Mouse (Mus musculus): ENCODE results near the gene Gm20388. TPM values are rescaled to one million over a fixed set of nuclear protein-coding genes. Genes with fewer than 3 reads are reported as not detected.

Gm20388 gene
- polyA plus RNA-seq, 1 experiment from 2014 or later: 5.3 TPM

GRCm38 (mm10) chr8:122058951-122059350, 2148.3 kb downstream of the Gm20388 start:
- H3K36me3 ChIP-seq (ENCODE audit: control insufficient read depth, insufficient read depth, low read length): no peaks in the 10 kb centered on the region
- H3K4me1 ChIP-seq (replicated peaks; ENCODE audit: control insufficient read depth, insufficient read depth, low read length): peaks cover 11% of the 10 kb centered on the region
- ATAC-seq (replicated peaks; ENCODE audit: low FRiP score) (no peak), DNase-seq (ENCODE audit: low spot score) (no peak)
- 77% methylated on average over 8 of the region's 8 CpGs for WGBS
- H3K27ac ChIP-seq (ENCODE audit: low read depth, low read length): no peak overlapping the region
- no peak overlapping the region for H3K9ac ChIP-seq (ENCODE audit: low read depth, low read length)
- no peak overlapping the region for H3K4me2 ChIP-seq
- no peaks in the 10 kb centered on the region; the same call in 1 of the 2 replicates for H3K27me3 ChIP-seq (replicated peaks; ENCODE audit: control insufficient read depth, insufficient read depth, low read length)
- no peaks in the 10 kb centered on the region for H3K9me3 ChIP-seq (ENCODE audit: control insufficient read depth, low read length)
- no peak overlapping the region for H3K4me3 ChIP-seq (ENCODE audit: low read depth, low read length)

GRCm38 (mm10) chr8:122062508-122063223, 2152.0 kb downstream of the Gm20388 start:
- 69% methylated on average over 12 of the region's 12 CpGs for WGBS
- no peaks in the 10 kb centered on the region for H3K36me3 ChIP-seq (ENCODE audit: control insufficient read depth, insufficient read depth, low read length)

DNA sequence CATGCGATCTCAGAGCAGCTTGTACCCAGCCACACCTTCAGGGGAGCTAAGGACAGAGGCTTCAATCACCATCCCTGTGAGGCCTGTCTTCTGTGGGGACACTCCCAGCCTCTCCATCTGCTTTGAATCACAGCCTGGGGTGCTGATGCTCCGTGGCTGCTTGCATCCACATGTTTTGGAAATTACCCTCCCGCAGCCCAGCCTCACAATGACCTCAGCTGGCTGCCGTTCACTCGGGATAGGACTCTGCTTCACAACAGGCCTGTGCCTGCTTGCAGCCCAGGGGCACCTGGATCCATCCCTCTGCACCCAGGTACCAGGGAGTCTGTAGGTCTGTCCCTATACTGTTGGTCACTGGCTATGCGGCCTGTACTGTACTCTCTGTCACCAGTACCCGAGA, 2153.7 kb downstream of the Gm20388 start:
- ATAC-seq (replicated peaks; ENCODE audit: low FRiP score): no peak
- Histone ChIP-seq H3K36me3 (ENCODE audit: control insufficient read depth, insufficient read depth, low read length) (no peaks in the 10 kb centered on the region), H3K27me3 (replicated peaks; ENCODE audit: control insufficient read depth, insufficient read depth, low read length) (no peaks in the 10 kb centered on the region; the same call in 1 of the 2 replicates), H3K27ac (ENCODE audit: low read depth, low read length) (no peak overlapping the region), H3K4me3 (ENCODE audit: low read depth, low read length) (no peak overlapping the region), H3K4me2 (no peak overlapping the region), H3K4me1 (replicated peaks; ENCODE audit: control insufficient read depth, insufficient read depth, low read length) (peaks cover 4% of the 10 kb centered on the region; the same call in 1 of the 2 replicates), H3K9ac (ENCODE audit: low read depth, low read length) (no peak overlapping the region), H3K9me3 (ENCODE audit: control insufficient read depth, low read length) (no peaks in the 10 kb centered on the region)
- DNase-seq (ENCODE audit: low spot score): no peak
- WGBS: 75% methylated on average over 7 of the region's 7 CpGs

More at GRCm38 (mm10) chr8:122062508-122063223, 2152.0 kb downstream of the Gm20388 start:
- no peaks in the 10 kb centered on the region; the same call in 1 of the 2 replicates for H3K27me3 ChIP-seq (replicated peaks; ENCODE audit: control insufficient read depth, insufficient read depth, low read length)
- no peak overlapping the region for H3K4me2 ChIP-seq
- H3K4me1 ChIP-seq (replicated peaks; ENCODE audit: control insufficient read depth, insufficient read depth, low read length): peaks cover 4% of the 10 kb centered on the region; the same call in 1 of the 2 replicates
- no peak overlapping the region for H3K9ac ChIP-seq (ENCODE audit: low read depth, low read length)
- ATAC-seq (replicated peaks; ENCODE audit: low FRiP score) (no peak), DNase-seq (ENCODE audit: low spot score) (no peak)
- no peaks in the 10 kb centered on the region for H3K9me3 ChIP-seq (ENCODE audit: control insufficient read depth, low read length)
- no peak overlapping the region for H3K4me3 ChIP-seq (ENCODE audit: low read depth, low read length)
- no peak overlapping the region for H3K27ac ChIP-seq (ENCODE audit: low read depth, low read length)

GRCm38 (mm10) chr8:122067783-122068505, 2157.3 kb downstream of the Gm20388 start:
- Histone ChIP-seq H3K27ac (ENCODE audit: low read depth, low read length) (no peak overlapping the region), H3K36me3 (ENCODE audit: control insufficient read depth, insufficient read depth, low read length) (no peaks in the 10 kb centered on the region), H3K27me3 (replicated peaks; ENCODE audit: control insufficient read depth, insufficient read depth, low read length) (peaks cover 4% of the 10 kb centered on the region; the same call in 1 of the 2 replicates), H3K4me1 (replicated peaks; ENCODE audit: control insufficient read depth, insufficient read depth, low read length) (peaks cover 4% of the 10 kb centered on the region; the same call in 1 of the 2 replicates), H3K9ac (ENCODE audit: low read depth, low read length) (no peak overlapping the region), H3K4me3 (ENCODE audit: low read depth, low read length) (no peak overlapping the region), H3K9me3 (ENCODE audit: control insufficient read depth, low read length) (no peaks in the 10 kb centered on the region), H3K4me2 (no peak overlapping the region)
- ATAC-seq (replicated peaks; ENCODE audit: low FRiP score): no peak
- DNase-seq (ENCODE audit: low spot score): no peak
- WGBS: 60% methylated on average over 15 of the region's 15 CpGs

DNA sequence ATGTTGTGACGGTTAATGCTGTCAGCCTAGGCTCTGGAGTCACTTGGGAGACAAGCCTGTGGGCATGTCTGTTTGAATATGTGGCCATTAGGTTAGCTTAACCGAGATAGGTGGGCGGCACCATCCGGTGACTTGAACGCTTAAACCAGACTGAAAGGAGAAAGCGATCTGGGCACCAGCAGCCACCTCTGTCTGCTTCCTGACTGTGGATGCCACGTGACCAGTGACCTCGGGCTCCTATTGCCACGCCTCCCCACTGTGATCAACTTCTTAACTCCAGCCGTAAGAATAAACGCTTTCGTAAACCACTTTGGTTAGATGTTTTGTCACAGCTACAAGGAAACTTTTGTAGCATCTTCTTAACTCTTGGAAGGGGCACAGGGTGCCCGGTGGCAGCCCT, 2158.0 kb downstream of the Gm20388 start:
- no peak for DNase-seq (ENCODE audit: low spot score)
- Histone ChIP-seq H3K4me3 (ENCODE audit: low read depth, low read length) (no peak overlapping the region), H3K36me3 (ENCODE audit: control insufficient read depth, insufficient read depth, low read length) (no peaks in the 10 kb centered on the region), H3K4me2 (no peak overlapping the region), H3K9me3 (ENCODE audit: control insufficient read depth, low read length) (no peaks in the 10 kb centered on the region), H3K9ac (ENCODE audit: low read depth, low read length) (no peak overlapping the region), H3K4me1 (replicated peaks; ENCODE audit: control insufficient read depth, insufficient read depth, low read length) (no peaks in the 10 kb centered on the region; the same call in 1 of the 2 replicates), H3K27me3 (replicated peaks; ENCODE audit: control insufficient read depth, insufficient read depth, low read length) (peaks cover 4% of the 10 kb centered on the region; the same call in 1 of the 2 replicates), H3K27ac (ENCODE audit: low read depth, low read length) (no peak overlapping the region)
- no peak for ATAC-seq (replicated peaks; ENCODE audit: low FRiP score)
- 81% methylated on average over 13 of the region's 13 CpGs for WGBS

DNA sequence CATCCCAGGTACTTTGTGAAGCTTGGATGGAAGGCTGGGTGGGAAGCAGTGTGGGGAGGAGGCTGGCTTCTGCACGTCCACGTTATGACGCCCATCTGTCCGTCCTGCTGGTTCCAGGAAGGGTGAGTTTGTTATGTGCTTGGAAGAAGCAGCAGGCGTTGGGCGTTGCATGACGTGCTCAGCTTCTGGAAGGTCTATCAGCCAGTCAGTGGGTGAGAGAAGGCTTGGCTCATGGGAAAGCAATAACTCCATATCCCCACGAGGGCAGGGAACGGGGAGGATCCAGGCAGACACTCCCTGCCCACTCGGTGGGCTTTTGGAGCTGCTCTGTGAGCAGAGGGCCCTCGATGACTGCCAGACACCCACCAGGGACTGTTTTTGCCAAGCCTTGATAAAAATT, 2158.6 kb downstream of the Gm20388 start:
- Histone ChIP-seq H3K4me3 (ENCODE audit: low read depth, low read length) (no peak overlapping the region), H3K36me3 (ENCODE audit: control insufficient read depth, insufficient read depth, low read length) (no peaks in the 10 kb centered on the region), H3K9me3 (ENCODE audit: control insufficient read depth, low read length) (no peaks in the 10 kb centered on the region), H3K27ac (ENCODE audit: low read depth, low read length) (no peak overlapping the region), H3K27me3 (replicated peaks; ENCODE audit: control insufficient read depth, insufficient read depth, low read length) (peaks cover 4% of the 10 kb centered on the region; the same call in 1 of the 2 replicates), H3K4me1 (replicated peaks; ENCODE audit: control insufficient read depth, insufficient read depth, low read length) (no peaks in the 10 kb centered on the region; the same call in 1 of the 2 replicates), H3K4me2 (no peak overlapping the region), H3K9ac (ENCODE audit: low read depth, low read length) (no peak overlapping the region)
- WGBS: 76% methylated on average over 11 of the region's 11 CpGs
- DNase-seq (ENCODE audit: low spot score) (no peak), ATAC-seq (replicated peaks; ENCODE audit: low FRiP score) (no peak)

- Histone ChIP-seq H3K27ac (ENCODE audit: low read depth, low read length) (no peak overlapping the region), H3K27me3 (replicated peaks; ENCODE audit: control insufficient read depth, insufficient read depth, low read length) (peaks cover 4% of the 10 kb centered on the region; the same call in 1 of the 2 replicates), H3K4me1 (replicated peaks; ENCODE audit: control insufficient read depth, insufficient read depth, low read length) (peaks cover 3% of the 10 kb centered on the region; the same call in 1 of the 2 replicates), H3K4me3 (ENCODE audit: low read depth, low read length) (no peak overlapping the region), H3K9me3 (ENCODE audit: control insufficient read depth, low read length) (no peaks in the 10 kb centered on the region), H3K4me2 (no peak overlapping the region), H3K36me3 (ENCODE audit: control insufficient read depth, insufficient read depth, low read length) (no peaks in the 10 kb centered on the region), H3K9ac (ENCODE audit: low read depth, low read length) (no peak overlapping the region)
- 53% methylated on average over 4 of the region's 4 CpGs for WGBS
- ATAC-seq (replicated peaks; ENCODE audit: low FRiP score) (no peak), DNase-seq (ENCODE audit: low spot score) (no peak)
Measured at GRCm38 (mm10) chr8:122071193-122071592, 2160.6 kb downstream of the Gm20388 start.

GRCm38 (mm10) chr8:122073964-122074363, 2163.3 kb downstream of the Gm20388 start:
- H3K36me3 ChIP-seq (ENCODE audit: control insufficient read depth, insufficient read depth, low read length): no peaks in the 10 kb centered on the region
- H3K27ac ChIP-seq (ENCODE audit: low read depth, low read length): no peak overlapping the region; the same call in 1 of the 2 replicates
- H3K4me2 ChIP-seq: no peak overlapping the region
- ATAC-seq (replicated peaks; ENCODE audit: low FRiP score) (no peak), DNase-seq (ENCODE audit: low spot score) (no peak)
- peaks cover 10% of the 10 kb centered on the region for H3K4me1 ChIP-seq (replicated peaks; ENCODE audit: control insufficient read depth, insufficient read depth, low read length)
- H3K9ac ChIP-seq (ENCODE audit: low read depth, low read length): no peak overlapping the region
- H3K9me3 ChIP-seq (ENCODE audit: control insufficient read depth, low read length): no peaks in the 10 kb centered on the region
- H3K27me3 ChIP-seq (replicated peaks; ENCODE audit: control insufficient read depth, insufficient read depth, low read length): peaks cover 8% of the 10 kb centered on the region; the same call in 1 of the 2 replicates
- H3K4me3 ChIP-seq (ENCODE audit: low read depth, low read length): no peak overlapping the region
- 60% methylated on average over 9 of the region's 9 CpGs for WGBS
